Mouse (Mus musculus): ENCODE data around the gene Mtus2. TPM values are rescaled to one million over a fixed set of nuclear protein-coding genes. Genes with fewer than 3 reads are reported as not detected.

Gene Mtus2
- polyA plus RNA-seq, 1 experiment from 2014 or later, result 131 TPM

DNA sequence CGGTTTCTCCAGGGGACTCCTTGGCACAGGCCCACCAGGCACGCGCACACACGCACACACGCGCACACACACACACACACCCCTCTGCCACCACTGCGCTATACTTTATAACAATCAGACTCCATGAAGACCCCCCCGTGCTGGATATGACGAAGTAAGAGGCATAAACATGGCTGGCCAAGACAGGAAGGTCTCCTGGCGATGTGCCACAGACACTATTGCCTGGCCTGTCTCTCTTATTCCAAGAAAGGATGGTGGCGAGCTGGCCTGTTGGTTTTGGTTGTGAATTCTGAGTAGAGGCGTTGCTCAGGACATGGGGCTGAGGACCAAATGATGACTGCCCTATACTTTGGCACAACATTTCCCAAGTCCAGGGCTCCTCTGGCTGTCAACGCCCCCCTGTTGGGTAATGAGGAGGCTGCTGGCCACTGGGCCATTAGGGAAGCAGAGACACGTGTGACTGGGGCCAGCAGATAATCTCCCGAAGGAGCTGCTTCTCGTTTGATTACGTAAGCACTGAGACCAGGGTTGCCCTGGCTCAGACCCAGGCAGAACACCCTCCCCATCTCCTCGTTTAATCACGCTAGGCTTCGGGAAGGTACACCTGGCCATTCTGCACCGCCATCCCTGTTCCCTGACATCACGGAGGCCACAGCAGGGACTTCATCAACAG is 406.5 kb downstream of the Mtus2 start:
- H3K4me2 ChIP-seq (ENCODE audit: low read depth, low read length), result no peak overlapping the region
- H3K9ac ChIP-seq (ENCODE audit: low read length), result no peak overlapping the region
- H3K4me3 ChIP-seq (ENCODE audit: low read length), result no peak overlapping the region
- no peaks in the 10 kb centered on the region for H3K36me3 ChIP-seq (ENCODE audit: control insufficient read depth, insufficient read depth)
- H3K27me3 ChIP-seq (ENCODE audit: control insufficient read depth, insufficient read depth, low read length), result no peaks in the 10 kb centered on the region
- H3K4me1 ChIP-seq (ENCODE audit: control insufficient read depth, insufficient read depth, low read length), result peaks cover 29% of the 10 kb centered on the region
- no peak overlapping the region for H3K27ac ChIP-seq (ENCODE audit: low read length)
- ATAC-seq (replicated peaks; ENCODE audit: extremely low read depth, insufficient read depth, low FRiP score), result no peak
- 70% methylated on average over 22 of the region's 22 CpGs for WGBS
- no peaks in the 10 kb centered on the region for H3K9me3 ChIP-seq (replicated peaks; ENCODE audit: control insufficient read depth, low read length)

Other genes with a start within 250 kb of the Mtus2 start
- gene Flt1, start 231.3 kb upstream of the Mtus2 start, polyA plus RNA-seq (2015; fragmentation: Nextera tagmentation; extraction: Ambion mirVana), result 21.4 and 22.6 TPM in 2 replicates
- gene Pomp, start 96.9 kb upstream of the Mtus2 start, polyA plus RNA-seq (2015; fragmentation: Nextera tagmentation; extraction: Ambion mirVana), result 269 and 312 TPM in 2 replicates
- gene Slc46a3, start 62.5 kb upstream of the Mtus2 start, polyA plus RNA-seq (2015; fragmentation: Nextera tagmentation; extraction: Ambion mirVana), result 3.6 and 3.8 TPM in 2 replicates

All from heart, embryonic 16.5 days (tissue).